Mouse (Mus musculus) limb, embryonic 14.5 days (tissue): ENCODE results near the gene Slc24a5. TPM values are rescaled to one million over a fixed set of nuclear protein-coding genes. Genes with fewer than 3 reads are reported as not detected.
A peak's percentile ranks its signal among the peaks of the same experiment; 100 is the strongest.

ENCODE experiments used
- ATAC-seq: fragments of 200-750 bp; cut with Nextera tagmentation; 2 replicates; pipeline ENCODE4 v1.8.0; 2017; ENCODE audit warnings: low read depth, moderate number of reproducible peaks, moderate TSS enrichment; ENCODE audit not compliant: low FRiP score
- DNase-seq: peaks from one replicate; pipeline ENCODE4 v3.0.0-alpha.2; 2015; ENCODE audit warnings: low spot score
- H3K27ac ChIP-seq: fragments of 300-500 bp; sonication (generic); replicated peaks from 2 replicates; pipeline ENCODE4 v1.5.1; 2014; ENCODE audit warnings: low read depth, mild to moderate bottlenecking, low read length, moderate library complexity, mixed read lengths
- H3K27me3 ChIP-seq: fragments of 300-500 bp; sonication (generic); 2 replicates; pipeline ENCODE4 v1.6.1; 2014; ENCODE audit warnings: low read length, mixed read lengths; ENCODE audit not compliant: control insufficient read depth, insufficient read depth
- H3K36me3 ChIP-seq: fragments of 300-500 bp; sonication (generic); 2 replicates; pipeline ENCODE4 v1.6.1; 2014; ENCODE audit warnings: mild to moderate bottlenecking, low read length, moderate library complexity, mixed read lengths; ENCODE audit not compliant: control insufficient read depth, insufficient read depth
- H3K4me1 ChIP-seq: fragments of 300-500 bp; sonication (generic); 2 replicates; pipeline ENCODE4 v1.6.1; 2014; ENCODE audit warnings: antibody characterized with exemption, low read length, mixed read lengths; ENCODE audit not compliant: control insufficient read depth, insufficient read depth
- H3K4me2 ChIP-seq: fragments of 300-500 bp; sonication (generic); replicated peaks from 2 replicates; pipeline ENCODE4 v1.6.1; 2014; ENCODE audit warnings: low read depth, mild to moderate bottlenecking, low read length, moderate library complexity; ENCODE audit not compliant: severe bottlenecking
- H3K4me3 ChIP-seq: fragments of 300-500 bp; sonication (generic); replicated peaks from 2 replicates; pipeline ENCODE4 v1.5.1; 2014; ENCODE audit warnings: low read length
- H3K9ac ChIP-seq: fragments of 300-500 bp; sonication (generic); 2 replicates; pipeline ENCODE4 v1.6.1; 2014; ENCODE audit warnings: mild to moderate bottlenecking, low read depth, low read length, moderate library complexity; ENCODE audit not compliant: severe bottlenecking
- H3K9me3 ChIP-seq: fragments of 300-500 bp; sonication (generic); 2 replicates; pipeline ENCODE4 v1.6.1; 2016; ENCODE audit warnings: low read length; ENCODE audit not compliant: control insufficient read depth
- POLR2A ChIP-seq: fragments of 200-500 bp; IDR thresholded peaks from 2 replicates; pipeline ENCODE4 v1.8.0; 2012; ENCODE audit warnings: inconsistent platforms, mild to moderate bottlenecking, moderate library complexity, borderline replicate concordance; ENCODE audit not compliant: insufficient read depth, insufficient read length; ENCODE audit errors: extremely low read depth
- WGBS: fragments of 180-500 bp; shearing (Covaris S2); extraction: QIAGEN DNeasy Blood & Tissue Kit; methylation state at CpG from one replicate; pipeline ENCODE4 v1.1.7; 2014; 5-methylcytosine and 5-hydroxymethylcytosine counted together
- polyA plus RNA-seq, 2 experiments: library from polyadenylated mRNA; depleted of rRNA in 1 of 2; stranded (reverse) in 1 of 2; unstranded in 1 of 2; fragments of >200 nt; fragmentation: Nextera tagmentation in 1 of 2; extraction: Ambion mirVana in 1 of 2; gene quantifications; 2 replicates each; pipeline versions ENCODE4 v1.2.1 to v1.2.3; 2012 to 2014

Gene Slc24a5
- polyA plus RNA-seq, 2 experiments: 0.97 to 5.9 TPM

DNA sequence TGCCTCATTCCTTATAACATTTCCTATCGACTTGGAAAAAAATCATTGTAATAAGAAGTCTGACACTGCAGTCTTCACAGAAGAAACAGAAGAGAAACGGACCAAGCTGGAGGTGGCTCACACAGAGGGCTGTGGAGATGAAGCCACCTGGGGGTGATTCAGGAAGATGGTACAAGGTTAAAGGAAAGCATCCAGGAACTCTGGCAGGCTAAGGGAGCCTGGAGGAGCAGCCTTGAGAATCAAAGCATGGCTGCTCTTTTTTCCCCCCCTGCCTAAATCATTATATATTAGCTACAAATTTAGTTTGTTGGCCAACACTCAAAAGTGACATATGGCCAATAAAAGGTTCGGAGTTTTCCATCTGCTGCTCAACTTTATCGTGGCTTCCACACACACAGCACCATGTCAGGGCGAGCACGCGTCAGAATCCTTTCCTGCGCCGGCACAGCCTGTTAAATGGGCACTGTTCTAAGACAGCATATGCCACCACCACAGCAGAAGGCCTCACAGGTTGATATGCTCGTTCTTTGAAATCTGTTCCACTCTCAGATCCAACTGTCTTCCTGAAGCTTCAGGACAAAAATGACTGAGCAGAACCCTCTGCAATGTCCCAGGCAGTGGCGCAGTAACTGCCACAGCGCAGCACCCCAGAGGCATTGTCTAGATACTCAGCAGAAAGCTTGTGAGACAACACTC is 36.2 kb upstream of the Slc24a5 start:
- Histone ChIP-seq H3K9me3 (no peaks in the 10 kb centered on the region), H3K27me3 (no peaks in the 10 kb centered on the region), H3K9ac (peak overlapping the region; percentile 4; the same call in 1 of the 2 replicates), H3K4me2 (peak overlapping the region; percentile 27), H3K36me3 (no peaks in the 10 kb centered on the region), H3K4me1 (peaks cover 21% of the 10 kb centered on the region), H3K4me3 (no peak overlapping the region), H3K27ac (peak overlapping the region; percentile 74)
- ATAC-seq: peak; percentile 58; the same call in 1 of the 2 replicates
- peak; percentile 76 for DNase-seq
- WGBS: 53% methylated on average over 12 of the region's 12 CpGs
- TF ChIP-seq POLR2A: no peak

DNA sequence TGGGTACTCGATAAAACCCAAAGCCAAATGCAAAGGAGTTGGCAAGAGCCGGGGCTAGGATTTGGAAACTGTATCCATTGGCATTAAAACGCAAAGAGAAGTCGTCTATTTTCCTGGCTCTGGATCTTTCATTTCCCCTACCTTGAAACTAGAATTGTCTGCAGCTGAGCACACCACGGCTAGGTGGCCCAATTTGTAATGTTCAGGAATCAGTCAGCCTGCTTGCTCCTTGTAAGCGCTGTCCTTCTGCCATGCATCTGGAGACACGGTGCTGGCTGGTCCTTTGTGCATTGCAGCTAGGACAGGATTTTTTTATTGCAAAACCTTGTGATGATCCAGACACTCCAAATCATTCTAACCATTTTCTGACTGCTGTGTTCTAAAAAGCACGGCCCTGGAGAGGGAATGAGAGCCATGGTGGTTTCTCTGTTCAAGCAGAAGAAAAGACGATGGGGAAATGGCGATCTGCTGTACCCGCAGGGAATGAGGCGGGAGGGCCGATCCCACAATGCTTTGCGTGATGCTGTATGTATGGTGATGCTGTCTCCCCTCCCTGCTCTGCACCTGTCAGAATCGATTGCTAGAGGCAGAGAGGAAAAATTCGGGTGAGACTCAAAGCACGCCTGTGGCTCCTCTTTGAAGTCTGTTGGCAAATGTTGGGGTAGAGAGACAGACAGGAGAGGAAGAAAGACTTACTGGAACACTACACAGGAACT is 35.5 kb upstream of the Slc24a5 start:
- no peaks in the 10 kb centered on the region for H3K36me3 ChIP-seq
- peak overlapping the region; percentile 4; the same call in 1 of the 2 replicates for H3K9ac ChIP-seq
- DNase-seq: peak; percentile 62
- H3K27me3 ChIP-seq: no peaks in the 10 kb centered on the region
- H3K4me1 ChIP-seq: peaks cover 21% of the 10 kb centered on the region
- no peak for TF ChIP-seq POLR2A
- no peak overlapping the region for H3K4me3 ChIP-seq
- H3K4me2 ChIP-seq: peak overlapping the region; percentile 27
- H3K27ac ChIP-seq: peak overlapping the region; percentile 74
- no peaks in the 10 kb centered on the region for H3K9me3 ChIP-seq
- 0 out of 2 replicates have a peak, but pooled peaks have one; percentile 8 for ATAC-seq
- 55% methylated on average over 17 of the region's 17 CpGs for WGBS

DNA sequence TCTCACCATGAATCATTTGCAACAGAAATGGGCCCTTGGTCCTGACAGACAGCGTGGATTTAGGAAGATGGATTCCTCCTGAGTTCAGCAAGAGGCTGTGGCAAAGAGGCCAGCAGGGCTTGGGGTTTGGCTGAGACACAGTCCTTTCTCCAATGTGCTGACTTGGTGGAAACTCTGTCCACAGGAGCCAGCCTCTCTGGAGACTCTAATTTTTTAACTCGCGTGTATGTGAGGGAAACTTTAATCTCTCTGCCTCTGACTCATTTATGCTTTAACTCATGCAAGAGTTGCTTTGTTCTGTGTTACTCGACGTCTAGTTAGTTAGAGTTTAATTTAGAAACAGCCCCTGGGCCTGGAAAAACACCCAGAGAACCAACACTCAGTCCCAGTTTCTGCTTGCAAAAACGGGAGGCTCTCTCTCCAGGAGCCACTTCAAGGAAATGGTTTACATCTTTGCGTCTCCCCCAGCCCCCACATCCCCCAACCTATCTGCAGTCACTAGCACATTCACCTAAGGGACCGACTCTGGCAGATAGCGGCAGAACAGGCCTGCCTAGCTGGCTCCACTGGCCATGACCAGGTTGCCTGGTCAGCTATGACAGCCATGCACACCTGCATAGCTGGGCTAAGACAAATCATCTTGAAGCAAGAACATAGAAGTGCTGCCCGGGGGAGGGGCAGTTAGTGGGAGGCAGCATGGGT is 34.7 kb upstream of the Slc24a5 start:
- Histone ChIP-seq H3K4me1 (peaks cover 21% of the 10 kb centered on the region), H3K9ac (no peak overlapping the region), H3K27ac (peak overlapping the region; percentile 74), H3K4me2 (no peak overlapping the region), H3K4me3 (no peak overlapping the region), H3K36me3 (no peaks in the 10 kb centered on the region), H3K9me3 (no peaks in the 10 kb centered on the region), H3K27me3 (no peaks in the 10 kb centered on the region)
- DNase-seq (peak; percentile 70), ATAC-seq (peak; percentile 38; the same call in 1 of the 2 replicates)
- WGBS: 34% methylated on average over 10 of the region's 10 CpGs
- TF ChIP-seq POLR2A: no peak

DNA sequence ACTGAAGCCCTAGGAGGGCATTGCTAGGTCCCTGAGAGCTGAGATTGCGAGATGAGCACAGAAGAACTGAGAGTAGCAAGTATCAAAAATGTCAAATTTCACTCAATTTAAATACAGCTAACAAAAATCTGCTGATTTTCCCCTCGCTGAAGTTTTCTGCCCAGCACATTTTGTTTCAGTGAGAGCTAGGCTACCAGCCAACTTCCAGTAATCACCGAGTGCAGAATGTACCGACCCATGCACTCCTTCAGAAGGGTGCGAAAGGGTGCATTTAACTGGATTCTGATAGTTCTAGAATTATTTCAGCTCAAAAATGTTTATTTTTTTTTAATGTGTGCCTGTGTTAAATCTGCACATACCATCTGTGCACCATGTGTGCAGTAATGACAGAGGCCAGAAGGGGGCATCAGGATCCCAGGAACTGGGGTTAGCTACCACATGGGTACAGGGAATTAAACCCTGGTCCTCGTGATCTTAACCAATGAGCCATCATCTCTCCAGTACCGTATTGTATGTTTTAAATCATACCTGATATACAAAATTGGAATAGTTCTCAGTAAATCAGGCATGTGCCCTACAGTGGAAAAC is 12.5 kb upstream of the Slc24a5 start:
- whole genome bisulfite sequencing: 84% methylated on average over 7 of the region's 7 CpGs
- no peak for DNase-seq
- no peak overlapping the region for H3K4me3 ChIP-seq
- H3K4me2 ChIP-seq: no peak overlapping the region
- H3K4me1 ChIP-seq: no peaks in the 10 kb centered on the region
- H3K9me3 ChIP-seq: peaks cover 3% of the 10 kb centered on the region; the same call in 1 of the 2 replicates
- ATAC-seq: no peak
- TF ChIP-seq POLR2A: no peak
- H3K9ac ChIP-seq: no peak overlapping the region
- no peak overlapping the region for H3K27ac ChIP-seq
- no peaks in the 10 kb centered on the region for H3K36me3 ChIP-seq
- no peaks in the 10 kb centered on the region for H3K27me3 ChIP-seq

DNA sequence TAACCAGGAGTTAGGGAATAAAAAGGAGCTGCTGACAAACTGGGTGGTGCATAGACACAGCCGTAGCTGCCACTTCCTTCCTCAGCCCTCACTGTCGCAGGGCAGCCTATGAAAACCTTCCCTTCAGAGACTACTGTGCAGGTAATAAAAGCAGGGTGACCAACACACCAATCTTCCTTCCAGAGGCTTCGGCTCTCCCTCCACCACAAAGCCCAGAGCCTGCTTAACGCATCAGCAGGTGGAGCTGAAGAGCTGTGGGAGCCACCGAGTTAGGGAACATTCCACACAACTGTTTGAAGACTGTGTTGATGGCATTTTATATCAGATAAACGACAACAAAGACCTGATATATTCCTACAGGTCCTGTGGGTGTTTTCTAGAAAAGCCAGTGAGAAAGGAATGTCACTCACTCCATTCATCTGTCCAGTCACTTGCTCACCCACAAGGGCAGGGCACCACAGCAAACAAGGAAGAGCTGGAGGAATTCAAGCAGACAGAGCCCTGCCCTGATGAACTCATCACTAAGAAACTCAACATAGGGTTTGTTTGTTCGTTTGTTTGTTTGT is 10.6 kb upstream of the Slc24a5 start:
- Histone ChIP-seq H3K4me3 (no peak overlapping the region), H3K9ac (no peak overlapping the region), H3K4me2 (no peak overlapping the region), H3K36me3 (no peaks in the 10 kb centered on the region), H3K9me3 (peaks cover 3% of the 10 kb centered on the region; the same call in 1 of the 2 replicates), H3K27me3 (no peaks in the 10 kb centered on the region), H3K27ac (no peak overlapping the region), H3K4me1 (no peaks in the 10 kb centered on the region)
- WGBS: 33% methylated on average over 7 of the region's 7 CpGs
- ATAC-seq (no peak), DNase-seq (no peak)
- no peak for TF ChIP-seq POLR2A
